Mouse (Mus musculus) c-Kit-positive CD71-positive TER-119-negative erythroid progenitor cells, embryonic 14.5 days (primary cell): ENCODE results near the gene Nfatc3.

Experiments used
- DNase-seq: peaks from one replicate; pipeline ENCODE4 v3.0.0-alpha.2; 2013; ENCODE audit warnings: low read depth

Nfatc3 gene

GRCm38 (mm10) chr8:106058731-106059612 lies at the start of gene Nfatc3:
Gene Nfatc3, plus strand, starts transcription at chr8:106058840.
- peak; percentile 93 for DNase-seq

DNA sequence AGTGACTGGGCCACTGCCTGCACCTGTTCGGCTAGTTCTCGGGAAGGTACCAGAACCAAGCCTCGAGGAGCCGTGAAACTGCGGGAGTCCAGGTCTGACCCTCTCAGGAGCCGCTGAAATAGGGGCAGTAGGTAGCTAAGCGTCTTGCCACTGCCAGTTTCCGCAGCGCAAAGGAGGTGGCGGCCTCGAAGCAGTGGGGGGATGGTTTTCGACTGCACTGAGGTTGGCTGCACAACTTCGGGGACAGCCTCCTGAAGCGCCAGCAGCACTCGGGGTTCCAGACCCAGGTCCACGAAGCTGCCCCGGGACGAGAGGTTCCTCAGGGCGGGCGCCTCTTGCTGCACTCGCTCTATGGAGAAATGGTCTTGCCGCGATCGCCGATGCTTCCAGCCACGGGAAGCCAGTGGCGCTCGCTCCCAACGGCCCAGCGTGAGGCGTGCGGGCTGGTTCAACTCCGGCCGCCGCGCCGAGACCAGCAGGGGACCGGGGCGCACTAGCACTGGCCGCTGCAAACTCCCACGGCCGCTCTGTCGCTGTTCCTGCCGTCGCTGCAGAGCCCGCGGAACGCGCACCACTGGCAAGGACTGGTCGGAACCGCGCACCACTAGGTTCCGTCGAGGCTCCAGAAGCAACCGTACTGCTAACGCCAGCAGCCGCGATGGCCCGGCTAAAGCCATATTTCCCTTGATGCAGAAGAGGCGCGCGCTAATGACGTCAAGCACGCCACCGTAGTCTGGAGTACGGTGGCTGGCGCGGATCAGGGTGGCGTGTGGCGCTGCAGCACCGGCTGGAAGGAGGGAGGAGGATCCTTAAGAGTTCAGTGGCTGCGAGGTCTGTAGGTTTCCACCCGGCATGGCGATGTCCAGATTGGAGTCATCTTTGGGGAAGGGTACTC lies 47.6 kb upstream of the Nfatc3 start:
- peak; percentile 92 for DNase-seq

GRCm38 (mm10) chr8:106011643-106011986 lies 47.0 kb upstream of the Nfatc3 start, which contains the start of gene Ddx28:
Gene Ddx28, minus strand, starts transcription at chr8:106011882.
- peak; percentile 49 for DNase-seq

DNA sequence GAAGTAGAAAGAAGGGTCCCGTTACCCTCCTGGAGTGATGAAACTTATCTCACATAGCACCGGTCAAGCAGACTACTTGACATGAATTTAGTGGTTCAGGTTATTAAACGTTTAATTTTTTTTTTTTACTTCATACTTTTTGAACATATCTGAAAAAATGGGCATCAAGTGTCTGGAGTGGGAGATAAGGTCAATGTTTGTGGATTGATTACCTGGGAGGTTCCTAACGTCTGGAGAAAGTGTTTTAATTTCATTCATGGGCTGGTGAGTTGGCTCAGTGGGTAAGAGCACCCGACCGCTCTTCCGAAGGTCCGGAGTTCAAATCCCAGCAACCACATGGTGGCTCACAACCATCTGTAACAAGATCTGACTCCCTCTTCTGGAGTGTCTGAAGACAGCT lies 46.4 kb upstream of the Nfatc3 start:
- peak; percentile 66 for DNase-seq

GRCm38 (mm10) chr8:106016284-106016683 lies 42.4 kb upstream of the Nfatc3 start:
- DNase-seq = no peak

GRCm38 (mm10) chr8:106017130-106017529 lies 41.5 kb upstream of the Nfatc3 start:
- no peak for DNase-seq

DNA sequence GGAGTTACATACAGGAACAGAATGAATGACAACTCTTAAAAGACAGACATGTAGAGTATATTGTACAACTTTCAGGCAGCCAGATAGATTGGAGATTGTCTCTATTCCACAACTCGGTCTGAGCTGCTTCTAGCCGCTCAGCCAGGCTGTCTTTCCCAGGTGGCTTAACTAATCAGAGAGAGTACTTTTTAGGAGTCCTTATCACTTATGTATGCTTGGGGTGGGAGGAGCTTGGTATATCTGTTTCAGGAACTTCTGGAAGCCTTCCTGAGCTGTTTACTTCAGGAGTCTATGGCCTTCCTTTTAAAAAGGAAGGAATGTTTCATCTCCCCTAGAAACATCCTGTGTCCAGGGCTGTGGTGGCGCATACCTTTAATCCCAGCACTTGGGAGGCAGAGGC lies 40.6 kb upstream of the Nfatc3 start:
- DNase-seq = no peak

DNA sequence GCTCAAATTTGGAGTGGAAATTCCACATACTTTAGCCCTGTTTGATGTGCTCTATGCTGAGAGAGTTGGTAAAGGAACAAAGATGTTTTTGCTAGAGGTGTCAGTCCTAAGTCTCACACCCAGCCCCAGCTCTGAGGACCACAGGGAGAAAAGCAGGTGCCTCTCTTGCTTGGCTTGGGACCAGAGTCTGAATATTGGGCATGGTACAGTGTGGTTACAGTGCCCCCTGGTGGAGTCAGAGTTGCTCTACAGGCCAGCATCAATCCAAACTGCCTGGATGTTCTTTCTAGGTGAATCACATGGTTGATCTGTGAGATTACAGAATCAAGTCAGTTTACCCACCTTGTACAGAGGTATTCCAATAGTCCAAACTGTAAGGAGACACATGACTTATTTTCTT lies 36.2 kb upstream of the Nfatc3 start:
- peak; percentile 75 for DNase-seq

DNA sequence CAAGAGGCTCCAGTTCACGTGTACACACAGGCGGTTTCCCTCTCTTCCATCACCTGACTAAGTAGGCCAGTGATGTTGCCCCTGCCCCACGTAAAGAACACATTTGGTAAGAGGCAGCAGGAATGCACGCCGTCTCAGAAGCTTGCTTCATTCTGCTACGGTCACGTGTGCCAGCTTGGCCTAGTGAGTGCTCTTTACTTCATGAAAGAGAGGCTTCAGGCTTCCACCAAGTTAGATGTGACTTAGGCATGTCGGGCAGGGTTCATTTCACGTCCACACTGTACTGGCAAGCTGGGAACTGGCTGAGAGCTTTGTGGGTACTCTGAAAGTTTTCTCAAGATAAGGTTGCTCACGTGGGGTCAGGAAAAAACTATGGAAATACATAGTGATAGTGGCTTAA lies 19.9 kb upstream of the Nfatc3 start:
- DNase-seq = no peak

DNA sequence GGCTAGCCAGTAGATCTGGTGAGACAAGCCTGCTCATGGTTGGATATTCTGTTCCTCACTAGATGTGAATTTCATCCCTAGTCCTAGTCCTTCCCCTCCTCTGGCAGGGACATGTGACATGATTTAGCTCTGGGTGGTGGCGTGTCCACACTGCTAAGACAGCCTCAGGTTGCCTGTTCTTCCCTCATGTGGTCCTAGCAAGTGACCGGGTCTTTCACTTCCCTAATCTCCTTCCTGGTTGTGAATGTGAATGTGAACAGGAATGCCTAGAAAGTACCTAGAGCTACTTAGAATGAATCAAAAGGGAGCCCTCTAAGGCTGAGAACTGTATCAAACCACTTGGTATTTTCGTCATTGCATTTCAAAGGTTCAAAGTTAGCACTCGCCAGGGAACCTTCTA lies 19.0 kb upstream of the Nfatc3 start:
- no peak for DNase-seq

GRCm38 (mm10) chr8:106040218-106040617 lies 18.4 kb upstream of the Nfatc3 start:
- no peak for DNase-seq

DNA sequence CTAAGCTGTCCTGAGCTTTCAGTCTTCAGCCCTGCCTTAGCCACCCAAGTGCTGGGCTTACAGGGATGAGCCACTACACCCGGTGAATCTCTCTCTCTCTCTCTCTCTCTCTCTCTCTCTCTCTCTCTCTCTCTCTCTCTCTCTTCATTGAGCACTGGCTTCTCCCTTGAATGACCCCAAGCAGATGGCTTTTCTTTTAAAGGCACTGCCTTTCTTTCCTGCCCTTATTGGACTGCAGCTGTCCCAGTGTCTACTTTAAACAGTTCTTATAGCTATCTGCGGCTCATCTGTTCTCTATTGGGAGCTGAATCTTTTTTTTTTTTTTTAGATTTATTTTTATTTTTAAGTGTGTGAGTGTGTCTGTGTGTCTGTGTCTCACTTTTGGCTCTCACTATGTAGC lies 15.6 kb upstream of the Nfatc3 start:
- DNase-seq = no peak

- no peak for DNase-seq
Measured at GRCm38 (mm10) chr8:106044151-106044550, 14.5 kb upstream of the Nfatc3 start.

DNA sequence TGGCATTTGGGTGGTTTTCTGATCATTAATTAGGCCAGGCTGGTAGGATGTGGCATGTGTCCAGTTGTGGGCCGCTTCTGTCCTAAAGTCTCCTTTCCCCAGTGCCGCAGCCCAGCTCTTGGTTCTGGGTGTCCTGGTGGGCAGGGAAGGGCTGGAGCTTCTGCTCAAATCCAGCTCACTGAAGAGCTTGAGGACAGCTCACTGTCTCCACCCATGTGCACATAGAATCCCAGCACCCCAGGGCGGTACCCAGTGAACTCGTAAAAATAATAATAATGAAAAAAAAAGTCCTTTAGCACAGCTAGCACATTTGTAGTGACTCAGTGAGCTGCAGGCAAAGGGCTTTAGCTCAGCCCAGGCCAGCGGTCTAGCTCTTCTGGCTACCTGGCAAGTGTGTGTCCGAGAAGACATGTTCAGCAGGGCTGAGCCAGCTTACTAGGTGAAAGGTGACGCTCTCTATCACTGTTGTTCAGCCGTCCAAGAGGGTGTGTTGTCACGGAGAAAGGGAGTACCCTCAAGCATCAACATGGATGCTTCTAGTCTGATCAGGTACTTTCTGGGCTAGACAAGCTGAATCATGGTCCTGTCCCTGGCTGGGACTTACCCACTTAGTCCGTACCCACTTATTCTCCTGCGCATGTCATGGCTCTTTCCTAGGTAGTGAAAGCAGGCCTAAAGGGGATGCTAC lies 11.6 kb upstream of the Nfatc3 start:
- no peak for DNase-seq

- DNase-seq = no peak
Measured at GRCm38 (mm10) chr8:106047854-106048630, 10.6 kb upstream of the Nfatc3 start.

- no peak for DNase-seq
Measured at GRCm38 (mm10) chr8:106049840-106050239, 8.8 kb upstream of the Nfatc3 start.

DNA sequence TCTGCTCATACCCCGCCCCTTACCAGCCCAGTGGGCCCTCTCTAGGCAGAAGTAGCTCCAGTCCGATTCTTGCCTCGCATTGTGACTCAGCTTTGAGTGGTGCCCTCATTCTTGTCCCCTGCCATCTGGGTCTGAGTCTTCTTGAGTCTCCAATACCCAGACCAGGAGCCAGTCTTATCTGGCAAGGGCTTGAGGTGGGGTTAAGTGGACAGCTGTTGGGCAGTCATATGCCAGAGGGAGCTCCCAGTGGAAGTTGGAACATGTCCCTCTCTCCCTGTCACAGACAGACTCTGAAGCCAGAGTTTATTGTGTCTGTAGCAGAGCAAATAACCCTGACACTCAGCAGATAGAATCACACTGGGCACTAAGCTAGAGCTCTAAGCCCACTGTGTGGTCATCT lies 7.6 kb upstream of the Nfatc3 start:
- DNase-seq = no peak

- DNase-seq = no peak
Measured at GRCm38 (mm10) chr8:106052510-106053089, 6.0 kb upstream of the Nfatc3 start.

DNA sequence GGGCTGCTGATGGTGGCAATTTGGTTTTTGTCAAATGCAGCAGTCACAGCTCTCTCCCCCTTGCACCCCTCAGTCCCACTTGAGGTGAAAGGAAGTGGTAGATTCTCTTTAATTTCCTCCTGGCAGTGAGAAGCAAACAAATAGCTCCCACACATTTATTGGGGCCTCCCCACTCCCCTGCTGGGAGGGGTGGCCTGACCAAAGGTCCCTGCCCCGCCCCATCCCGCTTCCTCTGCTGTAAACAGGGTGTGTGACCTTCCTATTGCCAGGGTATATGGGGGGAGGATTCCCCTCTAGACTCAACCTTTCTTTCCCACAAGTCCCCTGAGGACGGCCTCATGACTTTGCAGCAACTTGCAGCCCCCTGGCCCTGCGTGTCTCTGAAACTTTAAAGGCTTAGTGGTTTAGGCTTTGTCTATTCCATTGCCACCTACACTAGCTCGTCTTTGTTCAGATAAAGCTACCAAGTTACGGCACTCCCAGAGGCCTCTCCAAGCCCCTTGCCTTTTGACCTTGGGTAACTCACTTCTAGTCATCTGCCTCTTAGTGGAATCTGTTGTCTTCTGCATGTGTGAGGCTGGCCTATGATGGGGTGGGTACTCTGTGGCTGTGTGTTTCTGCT lies 4.3 kb upstream of the Nfatc3 start:
- DNase-seq = no peak

DNA sequence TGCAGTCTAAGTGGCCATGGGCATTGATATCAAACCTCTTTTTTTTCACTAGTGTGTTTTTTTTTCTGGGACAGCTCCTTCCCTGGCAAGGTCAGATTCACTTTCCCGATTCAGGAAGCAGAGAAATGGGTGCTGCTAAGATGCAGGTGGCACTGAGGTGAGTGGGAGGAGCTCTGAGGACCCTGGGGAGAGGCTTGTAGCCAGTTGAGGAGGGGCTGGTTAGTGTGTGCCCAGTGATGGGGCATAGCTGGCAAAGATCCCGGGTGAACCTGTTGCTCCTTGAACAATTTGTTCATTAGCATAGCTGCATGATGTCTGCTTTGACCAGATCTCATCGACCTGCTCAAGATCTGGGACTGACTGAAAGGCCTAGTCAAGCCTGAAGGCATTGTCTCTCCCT lies 3.6 kb upstream of the Nfatc3 start:
- no peak for DNase-seq

DNA sequence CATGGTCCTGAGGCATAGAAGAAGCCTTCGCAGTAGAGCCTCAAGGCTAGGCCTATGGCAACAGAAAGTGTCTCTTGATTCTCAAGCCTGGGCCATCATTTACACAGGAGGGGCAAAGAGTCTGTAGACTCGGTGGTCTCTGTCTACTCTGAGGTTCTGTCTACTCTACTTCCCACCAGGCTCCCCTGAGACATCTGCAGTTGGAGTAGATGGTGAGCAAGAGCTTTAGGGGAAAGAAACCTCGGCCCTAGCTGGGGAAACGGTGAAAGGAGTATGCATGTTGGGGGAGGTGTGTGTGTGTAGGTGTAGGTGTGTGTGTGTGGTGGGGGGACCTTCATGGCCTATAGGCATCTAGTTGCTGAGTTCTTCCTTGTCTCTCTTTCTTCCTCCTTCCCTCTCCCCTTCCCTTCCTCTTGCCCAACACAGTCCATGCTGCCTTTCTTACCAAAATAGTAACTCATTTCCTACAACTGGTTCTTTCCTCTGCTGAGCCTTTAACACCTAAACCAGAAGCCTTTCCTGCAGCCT lies 2.1 kb upstream of the Nfatc3 start:
- DNase-seq = no peak
